Mouse (Mus musculus): ENCODE measurements around the gene Guca1b.

Guca1b gene

DNA sequence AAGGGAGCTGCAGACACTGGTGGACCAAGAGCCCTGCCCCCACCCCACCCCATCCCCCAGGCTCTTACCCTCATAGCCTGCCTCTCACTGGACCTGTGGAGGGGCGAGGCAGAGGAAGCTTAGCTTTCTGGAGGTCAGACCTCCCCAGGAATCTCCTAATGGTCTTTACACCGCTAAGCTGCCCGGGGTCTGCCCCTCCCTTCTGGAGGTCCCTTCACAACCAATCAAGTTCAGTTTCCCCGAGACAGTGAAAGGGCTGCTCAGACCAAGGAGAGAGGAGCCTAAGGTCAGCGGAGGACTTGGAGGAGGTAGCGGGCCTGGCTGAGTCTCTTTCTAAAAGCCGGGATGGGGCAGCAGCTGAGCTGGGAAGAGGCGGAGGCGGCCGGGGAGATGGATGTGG is at the start of gene Guca1b:
TSS of gene Guca1b (plus strand) at position 249 of the 400 bp plus-strand sequence.
- no peak for DNase-seq (ENCODE audit: inconsistent ontology term)

DNA sequence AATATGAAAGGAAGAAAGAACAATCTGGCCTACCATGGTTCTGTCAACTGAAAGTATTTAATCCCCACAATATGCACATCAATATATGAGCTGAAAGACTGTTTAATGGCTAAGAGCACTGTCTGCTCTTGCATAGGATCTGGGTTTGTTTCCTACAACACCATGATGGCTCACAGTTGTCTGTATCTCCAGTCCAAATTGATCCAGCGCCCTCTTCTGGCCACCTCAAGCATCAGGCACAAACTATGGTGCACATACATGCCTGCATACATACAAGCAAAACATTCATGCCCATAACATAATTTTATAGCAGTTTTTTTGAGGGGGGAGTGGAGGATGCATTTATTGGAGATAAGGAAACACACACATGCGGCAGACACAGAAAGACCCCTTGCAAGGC is 42.1 kb upstream of the Guca1b start:
- no peak for DNase-seq (ENCODE audit: inconsistent ontology term)

DNA sequence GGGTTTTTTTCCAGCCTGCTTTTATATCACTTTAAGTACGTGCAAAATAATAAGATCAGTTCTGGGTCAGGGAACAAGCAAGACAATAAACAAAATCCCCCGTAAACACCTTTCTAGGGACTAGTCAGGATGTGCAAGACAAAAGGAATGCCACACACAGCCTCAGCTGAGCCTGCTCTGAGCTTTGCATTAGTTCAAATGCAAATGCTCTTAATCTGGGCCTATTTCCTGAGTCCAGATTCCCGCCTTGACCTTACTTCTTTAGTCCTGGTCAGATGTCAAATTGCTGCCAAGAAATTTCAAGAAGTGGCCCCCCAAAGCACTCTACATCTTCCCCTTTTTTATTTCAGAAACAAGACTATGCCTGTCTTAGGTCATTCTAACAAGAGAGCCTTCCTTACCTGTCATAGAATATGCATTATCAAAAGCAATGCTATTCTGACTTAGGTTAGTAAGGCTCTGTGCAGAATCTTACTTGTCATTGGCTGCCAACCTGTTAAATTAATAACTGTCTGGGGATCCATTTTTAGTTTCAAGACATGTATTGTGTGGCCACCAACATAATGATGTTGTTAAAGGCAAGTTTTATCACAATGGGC is 35.4 kb upstream of the Guca1b start:
- no peak for DNase-seq (ENCODE audit: inconsistent ontology term)

DNA sequence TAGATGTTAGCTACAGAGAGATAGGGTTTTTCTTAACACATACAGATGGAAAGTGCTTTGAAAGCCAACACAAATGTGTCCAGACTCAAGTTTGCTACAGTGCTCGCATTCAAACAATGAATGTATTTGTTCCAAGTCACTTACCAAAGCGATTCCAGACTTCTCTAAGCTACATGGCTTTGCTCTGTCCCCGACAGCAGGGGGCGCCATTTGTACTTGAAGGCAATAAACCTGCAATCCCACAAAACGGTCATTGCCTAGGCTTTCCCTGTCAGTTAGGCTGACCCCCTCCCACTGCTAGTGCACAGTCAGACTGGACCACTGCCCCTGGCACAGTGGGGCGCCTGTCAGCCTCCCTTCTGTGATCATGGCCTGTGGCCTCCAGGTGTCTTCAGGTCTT is 25.2 kb upstream of the Guca1b start:
- peak; percentile 71 for DNase-seq (ENCODE audit: inconsistent ontology term)

DNA sequence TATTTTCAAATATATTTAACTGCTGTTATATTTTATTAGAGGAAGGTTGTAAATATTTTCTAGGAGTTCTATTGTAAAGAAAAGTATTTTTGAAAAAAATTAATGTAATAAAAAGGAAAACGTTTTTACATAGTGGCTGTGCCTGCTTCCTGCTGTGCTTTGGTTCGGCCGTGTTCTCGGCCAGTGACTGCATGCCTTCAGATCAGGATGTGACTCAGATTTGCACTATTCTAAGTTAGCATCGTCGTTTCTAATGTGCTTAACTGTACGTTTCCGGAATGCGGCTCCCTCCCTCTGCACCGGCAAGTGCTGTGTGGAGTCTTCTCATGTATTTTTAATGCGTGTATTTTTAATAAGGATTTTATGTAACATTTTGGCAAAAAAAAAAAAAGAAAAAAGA is 23.9 kb upstream of the Guca1b start:
- DNase-seq (ENCODE audit: inconsistent ontology term): no peak

DNA sequence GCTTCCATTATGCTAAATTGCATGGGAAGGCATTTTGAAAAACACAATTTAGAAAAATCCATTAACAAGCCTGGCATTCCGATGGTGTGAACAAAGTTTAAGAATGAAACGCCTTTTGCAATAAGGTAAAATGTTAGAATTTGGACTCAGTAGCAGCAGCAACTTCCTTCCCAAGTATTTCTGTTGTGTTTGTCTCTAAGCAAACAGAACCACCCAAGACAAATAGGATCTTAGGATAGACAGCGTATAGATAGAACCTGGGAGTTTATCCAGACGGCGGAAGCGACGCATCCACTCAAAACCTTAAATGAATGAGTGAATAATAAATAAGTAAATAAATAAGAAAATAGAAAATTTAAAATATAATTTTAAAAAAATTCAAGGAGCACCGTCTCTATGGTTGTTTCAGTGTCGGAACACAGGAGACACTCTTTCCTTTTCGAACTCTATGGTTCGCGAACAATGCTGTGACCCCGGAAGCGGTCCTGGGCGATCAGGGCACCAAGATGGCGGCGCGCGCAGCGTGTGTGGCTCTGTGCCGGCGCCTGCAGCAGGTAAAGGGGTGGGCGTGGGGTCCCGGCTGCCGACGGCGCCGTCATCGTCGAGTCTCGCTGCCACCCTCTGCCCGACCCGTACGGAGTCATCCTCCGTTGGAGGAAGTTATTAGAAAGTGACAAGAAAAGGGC is 16.6 kb upstream of the Guca1b start, which contains the start of gene Mrps10:
TSS of gene Mrps10 (plus strand) at position 487 of the 686 bp plus-strand sequence.
- DNase-seq (ENCODE audit: inconsistent ontology term): peak; percentile 83

DNA sequence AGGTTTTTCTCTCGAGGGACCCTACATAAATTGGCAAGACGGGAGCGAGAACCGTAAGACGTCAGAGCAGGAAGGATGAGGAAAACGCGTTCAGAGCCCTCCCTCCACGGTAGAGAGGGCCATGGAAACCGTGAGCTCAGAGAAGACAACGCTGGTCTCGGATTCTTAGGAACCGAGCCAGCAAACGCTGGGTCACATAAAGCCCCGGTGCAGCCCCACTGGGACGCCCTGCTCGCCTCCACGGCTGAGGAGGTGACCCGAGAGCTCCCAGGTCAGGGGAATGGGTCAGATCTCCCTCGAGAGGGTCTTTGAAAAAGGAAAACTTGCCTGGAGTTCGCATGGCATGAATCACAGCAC is 16.1 kb upstream of the Guca1b start:
- DNase-seq (ENCODE audit: inconsistent ontology term): no peak

DNA sequence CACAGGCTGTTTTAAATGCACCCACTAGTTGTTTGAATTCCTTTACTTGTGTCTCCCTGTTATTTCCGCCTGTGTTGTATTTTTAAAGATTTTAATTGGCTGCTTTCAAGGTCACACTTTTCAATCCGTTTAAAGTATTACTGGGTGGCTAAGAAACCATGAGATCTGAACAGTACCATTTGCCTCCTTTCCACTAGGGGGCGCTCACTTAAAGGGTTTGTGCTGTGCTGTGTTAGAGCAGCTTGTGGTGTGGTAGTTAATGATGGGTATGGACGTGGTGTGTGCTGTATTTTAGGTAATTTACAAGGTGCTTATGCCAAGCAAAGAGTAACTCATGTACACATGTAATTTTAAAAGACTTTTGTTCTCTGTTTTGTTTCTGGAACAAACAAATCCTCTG is 13.7 kb upstream of the Guca1b start:
- peak; percentile 49 for DNase-seq (ENCODE audit: inconsistent ontology term)

DNA sequence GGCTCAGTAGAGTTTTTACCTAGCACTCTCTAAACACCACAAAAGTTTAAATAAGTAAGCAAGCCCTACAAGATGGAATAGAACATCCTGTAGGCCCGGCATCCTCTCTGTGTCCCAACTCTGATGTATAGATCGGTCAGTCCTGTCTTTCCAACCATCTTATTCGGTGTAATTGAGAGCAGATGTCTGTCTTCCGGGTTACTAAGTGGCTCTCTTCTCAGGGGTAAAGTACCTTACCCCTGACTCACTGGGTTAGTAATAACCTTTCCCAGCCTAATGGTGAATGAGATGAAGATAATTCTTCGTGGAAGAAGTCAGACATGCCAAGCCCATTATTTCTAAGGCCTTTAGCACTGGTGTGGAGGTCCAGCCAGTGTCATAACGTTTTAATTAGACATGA is 11.2 kb upstream of the Guca1b start:
- peak; percentile 77 for DNase-seq (ENCODE audit: inconsistent ontology term)

DNA sequence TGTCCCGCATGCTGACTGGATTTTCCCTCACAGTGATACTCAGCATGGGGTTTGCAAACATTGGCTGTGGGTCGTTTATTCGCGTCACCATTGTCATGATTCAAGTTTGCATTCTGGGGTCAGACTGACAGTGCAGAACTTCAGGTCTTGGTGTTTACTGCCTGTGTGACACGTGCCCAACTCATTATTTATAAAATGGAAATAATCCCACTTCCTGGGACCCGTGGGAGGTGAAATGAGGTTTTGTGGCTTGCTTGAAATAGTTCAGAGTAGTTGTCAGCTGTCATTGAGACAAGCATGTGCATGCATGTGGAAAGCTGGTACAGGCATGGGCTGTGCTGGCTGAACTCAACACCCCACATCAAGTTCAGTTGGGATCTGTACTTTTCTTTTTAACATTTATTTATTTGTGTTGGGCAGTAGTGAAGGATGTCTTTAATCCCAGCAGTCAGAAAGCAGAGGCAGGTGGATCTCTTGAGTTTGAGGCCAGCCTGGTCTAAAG is 8.4 kb upstream of the Guca1b start:
- DNase-seq (ENCODE audit: inconsistent ontology term): peak; percentile 69

DNA sequence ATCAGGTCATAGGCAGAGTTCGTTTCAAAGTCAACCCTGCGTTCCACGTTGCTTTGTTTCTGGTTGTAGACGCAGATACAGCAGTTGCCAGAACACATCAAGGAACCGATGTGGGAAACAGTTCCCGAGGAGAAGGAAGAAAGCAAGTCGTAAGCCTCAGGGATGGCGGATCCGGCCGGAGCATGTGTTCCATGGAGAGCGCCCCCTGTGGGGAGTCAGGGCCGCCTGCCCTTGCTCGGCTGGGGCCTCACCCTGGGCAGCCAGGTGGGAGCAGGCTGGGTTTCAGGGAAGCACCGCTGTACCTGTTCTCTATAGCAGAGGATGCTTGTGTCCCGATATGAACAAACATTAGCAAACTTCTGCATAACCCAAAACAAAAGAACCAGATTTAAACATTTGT is 7.1 kb upstream of the Guca1b start:
- no peak for DNase-seq (ENCODE audit: inconsistent ontology term)

DNA sequence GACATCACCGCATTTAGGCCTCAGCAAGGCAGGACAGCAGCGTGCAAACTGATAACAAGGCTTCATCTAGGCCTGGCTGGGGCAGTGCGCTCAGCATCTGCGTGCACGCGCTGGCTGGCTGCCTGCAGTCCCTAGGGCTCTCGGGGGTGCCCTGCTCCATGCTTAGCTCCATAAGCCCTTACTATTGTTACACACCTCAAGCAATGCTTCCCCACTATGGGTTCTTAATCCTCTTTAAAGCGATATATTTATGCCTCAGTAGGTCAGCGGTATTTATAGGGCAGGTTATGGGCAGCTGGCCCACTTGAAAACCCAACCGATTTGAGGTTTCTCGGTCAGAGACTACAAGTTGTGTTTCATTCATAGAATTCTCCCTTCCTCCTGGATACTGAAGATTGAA is 3.3 kb upstream of the Guca1b start:
- DNase-seq (ENCODE audit: inconsistent ontology term): peak; percentile 74

DNA sequence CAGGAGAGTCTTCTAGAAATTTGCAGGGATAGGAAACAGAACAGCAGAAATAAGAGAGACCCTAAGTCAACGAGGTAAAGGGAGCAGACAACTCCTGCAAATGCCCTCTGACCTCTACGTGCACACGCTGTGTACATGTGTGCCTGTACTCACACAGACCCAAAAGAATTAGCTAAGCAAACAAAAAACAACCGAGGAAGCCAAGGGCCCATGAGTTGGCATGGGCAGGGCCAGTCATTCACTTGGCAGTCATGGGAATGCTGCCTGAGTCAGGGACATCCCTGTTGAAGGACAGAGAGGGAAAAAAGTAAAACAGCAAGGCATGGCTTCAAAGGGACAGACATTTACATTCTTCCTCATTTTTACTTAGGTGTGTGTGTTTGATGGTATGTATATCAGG is 1.9 kb upstream of the Guca1b start:
- DNase-seq (ENCODE audit: inconsistent ontology term): no peak

DNA sequence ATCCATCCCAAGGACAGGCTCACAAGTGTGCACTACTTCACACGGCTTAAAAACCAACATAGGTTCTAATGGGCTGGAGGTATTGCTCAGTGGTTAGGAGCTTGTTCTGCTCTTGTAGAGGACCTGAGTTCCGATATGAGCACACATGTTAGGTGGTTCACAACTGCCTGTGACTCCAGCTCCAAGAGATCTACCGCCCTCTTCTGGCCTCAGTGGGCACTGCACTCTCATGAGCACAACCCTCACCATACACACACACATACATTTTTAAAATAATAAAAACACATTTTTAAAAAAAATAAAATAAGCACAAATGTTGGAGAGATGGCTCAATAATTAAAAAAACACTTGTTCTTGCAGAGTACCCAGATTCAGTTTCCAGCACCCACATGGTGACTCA is 1.1 kb upstream of the Guca1b start:
- DNase-seq (ENCODE audit: inconsistent ontology term): no peak

DNA sequence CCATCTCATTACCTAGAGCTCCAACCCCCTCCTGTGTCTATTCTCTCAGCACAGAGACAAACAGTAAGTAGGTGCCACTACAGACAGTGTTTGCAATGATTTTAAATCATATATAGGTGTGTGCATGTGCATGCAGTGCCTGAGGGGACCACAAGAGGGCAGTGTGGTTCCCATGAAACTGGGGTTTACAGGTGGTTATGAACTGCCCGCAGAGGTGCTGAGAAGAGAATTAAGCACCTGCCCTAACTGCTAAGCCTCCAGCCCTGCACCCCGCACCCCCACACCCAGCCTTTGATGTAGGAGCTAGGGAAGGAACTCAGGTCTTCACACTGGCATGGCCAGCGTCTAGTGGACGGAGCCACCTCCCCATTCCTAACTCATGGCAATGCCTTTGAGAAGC is 1.5 kb downstream of the Guca1b start:
- no peak for DNase-seq (ENCODE audit: inconsistent ontology term)

DNA sequence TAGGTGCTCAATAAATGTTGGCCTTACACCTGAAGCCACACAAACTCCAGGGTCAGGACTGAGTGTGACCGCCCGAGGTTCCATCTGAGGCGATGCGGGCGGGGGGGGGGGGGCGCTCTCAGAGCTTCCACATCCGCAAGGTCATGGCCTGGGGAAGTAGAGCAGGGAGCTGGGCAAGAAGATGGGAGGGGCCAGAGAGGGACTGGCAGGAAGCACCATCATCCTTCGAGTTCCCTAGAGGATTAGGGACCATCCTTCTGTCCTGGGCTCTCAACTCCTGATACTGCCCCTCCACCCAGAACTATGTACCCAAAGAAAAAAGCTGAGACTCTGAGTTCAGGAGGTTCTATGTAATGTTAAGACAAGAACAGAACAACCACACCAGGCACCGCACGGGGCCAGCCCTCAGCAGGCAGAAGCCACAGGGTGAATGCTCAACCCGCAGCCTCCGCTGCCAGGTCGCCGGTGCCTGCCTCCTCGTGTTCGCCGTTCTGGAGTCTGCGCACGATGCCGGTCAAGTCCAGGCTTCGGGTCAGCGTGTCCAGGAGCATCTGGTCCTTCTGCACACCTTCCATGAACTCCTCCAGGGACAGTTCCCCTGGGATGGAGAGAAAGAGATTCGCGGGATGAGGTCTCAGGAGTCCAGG is 9.2 kb downstream of the Guca1b start:
- DNase-seq (ENCODE audit: inconsistent ontology term): peak; percentile 11

DNA sequence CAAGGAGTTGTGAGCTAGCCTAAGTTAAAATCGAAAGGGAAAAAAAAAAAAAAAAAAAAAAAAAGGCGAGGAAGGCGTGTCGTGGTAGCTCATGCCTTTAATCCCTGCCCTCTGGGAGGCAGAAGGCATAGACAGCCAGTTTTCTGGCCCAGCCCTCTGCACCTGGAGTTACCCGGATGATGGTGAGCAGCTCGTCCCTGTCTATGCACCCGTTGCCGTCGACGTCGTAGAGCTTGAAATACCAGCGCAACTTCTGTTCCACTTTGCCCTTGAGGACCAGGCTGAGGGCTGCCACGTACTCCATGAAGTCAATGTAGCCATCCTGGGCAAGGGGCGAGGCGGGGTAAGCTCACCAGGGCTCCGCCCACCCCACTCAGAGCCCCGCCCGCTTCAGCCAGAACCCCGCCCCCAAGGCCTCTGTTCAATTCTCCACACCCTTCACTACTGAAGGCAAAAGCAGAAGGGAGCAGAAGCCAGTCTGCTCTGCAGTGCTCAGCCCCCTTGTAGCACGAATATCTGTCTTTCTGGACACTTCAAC is 10.3 kb downstream of the Guca1b start:
- DNase-seq (ENCODE audit: inconsistent ontology term): peak; percentile 50

DNA sequence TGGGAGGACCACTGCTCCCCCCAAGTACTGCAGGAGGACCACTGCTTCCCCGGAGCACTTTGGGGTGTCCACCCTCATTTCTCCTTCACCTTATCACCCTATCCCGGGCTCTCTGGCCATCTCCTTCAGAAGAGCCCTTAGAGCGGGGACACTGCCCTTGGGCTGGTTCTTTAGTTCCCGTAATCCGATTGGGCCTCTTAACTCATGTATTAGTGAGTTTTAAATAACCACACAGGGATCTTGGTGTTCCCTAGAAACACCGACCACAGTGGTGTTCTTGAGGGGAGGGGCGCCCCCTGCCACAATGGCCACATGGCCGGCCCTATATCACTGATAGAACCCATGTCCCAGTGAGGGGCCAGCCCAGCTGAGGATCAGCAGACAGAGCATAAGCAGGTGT is 13.9 kb downstream of the Guca1b start:
- DNase-seq (ENCODE audit: inconsistent ontology term): no peak

DNA sequence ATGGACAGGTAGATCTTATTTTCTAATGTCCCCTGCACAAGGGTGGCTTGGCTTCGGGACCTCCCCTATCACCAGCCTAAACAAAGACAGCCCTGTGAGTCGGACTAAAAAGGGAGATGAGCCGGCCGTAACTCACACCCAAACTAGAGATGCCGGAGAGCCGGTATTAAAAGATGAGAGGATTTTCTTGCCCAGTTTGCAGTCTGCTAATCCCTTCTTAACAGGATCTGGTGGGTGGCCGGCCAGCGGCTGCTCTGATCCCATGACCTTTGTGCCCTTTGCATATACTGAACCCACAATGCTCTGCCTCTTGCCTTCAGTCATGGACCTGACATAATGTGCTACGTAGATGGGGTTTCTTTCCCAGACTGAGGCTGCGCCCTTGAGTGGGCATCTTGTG is 15.3 kb downstream of the Guca1b start, which contains the start of gene Guca1a:
TSS of gene Guca1a (minus strand) at position 134 of the 400 bp plus-strand sequence.
- no peak for DNase-seq (ENCODE audit: inconsistent ontology term)

DNA sequence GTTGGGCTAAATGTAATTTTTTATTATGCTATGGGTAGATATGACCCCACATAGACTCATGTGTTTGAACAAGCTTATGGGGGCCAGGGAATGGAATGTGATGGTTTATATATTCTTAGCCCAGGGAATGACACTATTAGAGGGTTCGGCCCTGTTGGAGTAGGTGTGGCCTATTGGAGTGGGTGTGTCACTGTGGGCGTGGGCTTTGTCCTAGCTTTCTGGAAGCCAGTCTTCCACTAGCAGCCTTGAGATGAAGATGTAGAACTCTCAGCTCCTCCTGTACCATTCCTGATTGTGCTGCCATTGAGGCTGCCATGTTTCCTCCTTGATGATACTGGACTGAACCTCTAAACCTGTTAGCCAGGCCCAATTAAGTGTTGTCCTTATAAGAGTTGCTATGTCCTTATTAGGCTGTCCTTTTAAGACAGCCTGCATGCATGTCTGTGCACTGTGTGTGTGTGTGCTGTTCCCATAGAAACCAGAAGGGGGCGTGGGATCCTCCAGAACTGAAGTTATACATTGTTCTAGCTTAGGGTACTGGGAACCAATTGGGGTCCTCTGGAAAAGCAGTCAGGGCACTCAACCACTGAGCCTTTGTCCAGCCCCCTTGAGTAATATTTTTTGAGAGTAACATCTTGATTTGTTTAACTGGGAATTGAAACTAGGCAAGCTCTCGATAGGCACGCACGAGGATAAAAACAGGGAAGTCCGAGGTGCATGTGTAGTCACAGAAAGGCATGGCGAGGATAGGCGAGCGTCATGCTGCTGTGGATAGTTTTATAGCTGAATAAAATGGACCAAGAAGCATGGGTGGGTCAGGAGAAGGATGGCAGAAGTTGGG is 22.7 kb downstream of the Guca1b start:
- DNase-seq (ENCODE audit: inconsistent ontology term): no peak

DNA sequence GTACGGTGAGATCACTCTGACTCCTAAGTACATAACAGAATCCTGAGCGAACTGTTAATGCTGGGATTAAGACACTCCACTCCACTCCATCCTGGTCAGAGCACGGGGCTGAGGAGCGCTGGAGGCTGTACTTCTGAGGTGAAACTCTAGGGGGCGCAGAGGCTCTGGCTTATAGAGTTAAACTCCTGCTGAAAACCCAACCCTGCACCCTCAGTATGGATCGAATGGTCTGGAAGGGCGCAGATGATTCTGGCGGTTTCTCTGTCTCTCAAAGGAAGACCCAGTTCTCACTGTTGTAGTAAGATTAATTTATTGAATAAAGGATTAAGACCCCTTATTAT is 23.3 kb downstream of the Guca1b start:
- DNase-seq (ENCODE audit: inconsistent ontology term): peak; percentile 14

Measured in Muller cell, postnatal 12 days (primary cell).